Mouse (Mus musculus): ENCODE results near the gene Tldc2.

Tldc2 gene

DNA sequence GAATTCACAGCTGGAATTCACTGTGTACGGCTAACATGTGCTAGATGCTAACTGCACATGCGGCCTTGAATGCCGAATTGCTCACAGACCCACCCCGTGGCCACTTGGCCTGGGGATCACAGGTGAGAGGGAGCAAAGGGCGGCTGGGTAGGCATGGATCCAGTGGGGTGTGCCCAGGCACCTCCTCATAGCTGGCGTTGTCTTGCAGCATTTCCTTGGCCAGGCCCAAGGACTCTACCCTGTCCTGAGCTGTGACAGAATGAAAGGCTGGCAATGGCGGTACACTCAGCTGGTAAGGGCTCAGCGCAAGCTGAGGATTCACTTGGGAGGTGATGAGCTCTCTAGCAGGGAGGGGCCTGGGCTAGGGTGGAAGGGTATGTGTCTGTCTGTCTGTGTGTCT lies at the start of gene Tldc2:
Tldc2 (plus strand) TSS at position 260 of the 400 bp plus-strand sequence.
- no peak for DNase-seq (ENCODE audit: extremely low read depth, low read depth)

DNA sequence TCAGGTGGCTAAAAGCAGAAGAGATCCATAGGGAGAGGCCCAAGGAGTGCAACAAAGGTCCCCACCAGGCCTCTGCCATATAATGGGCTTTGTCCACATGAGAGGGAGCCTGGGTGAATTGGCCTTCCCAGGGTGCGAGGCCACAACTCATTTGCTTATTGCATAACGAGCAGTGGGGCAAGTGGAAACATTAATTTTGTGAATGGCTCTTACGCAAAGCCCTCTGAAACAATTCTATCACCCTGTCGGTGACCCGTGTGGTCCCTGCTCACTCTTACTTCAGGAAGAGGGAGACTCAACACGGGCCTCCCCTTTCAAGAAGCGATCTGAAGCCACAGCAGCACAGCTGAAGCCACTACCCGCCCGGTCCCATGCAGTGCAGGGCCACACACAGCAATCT lies 49.6 kb upstream of the Tldc2 start:
- no peak for DNase-seq (ENCODE audit: extremely low read depth, low read depth)

GRCm38 (mm10) chr2:157039900-157040648 lies 46.8 kb upstream of the Tldc2 start:
- no peak for DNase-seq (ENCODE audit: extremely low read depth, low read depth)

- DNase-seq (ENCODE audit: extremely low read depth, low read depth), result no peak
Observed at GRCm38 (mm10) chr2:157040649-157041046, 46.2 kb upstream of the Tldc2 start.

DNA sequence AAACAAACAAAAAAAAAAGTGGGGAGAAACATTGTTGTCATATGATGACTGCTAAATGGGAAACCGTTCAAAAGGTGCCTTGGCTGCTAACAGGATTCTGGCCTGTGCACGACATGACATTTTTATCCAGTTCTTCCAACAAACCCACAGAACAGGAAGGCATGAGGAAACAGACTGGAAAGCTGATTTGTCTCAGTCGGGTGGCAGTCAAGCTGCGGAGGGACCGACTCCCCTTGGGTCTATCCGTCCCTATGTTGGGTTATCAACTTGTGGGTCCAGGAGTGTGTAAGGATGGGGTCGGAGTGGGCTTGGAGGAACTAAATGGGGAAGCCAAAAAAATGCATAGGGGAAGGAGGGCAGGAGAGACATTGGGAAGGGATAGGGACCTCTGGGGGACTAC lies 45.4 kb upstream of the Tldc2 start:
- no peak for DNase-seq (ENCODE audit: extremely low read depth, low read depth)

GRCm38 (mm10) chr2:157043556-157043955 lies 43.3 kb upstream of the Tldc2 start:
- DNase-seq (ENCODE audit: extremely low read depth, low read depth), result no peak

DNA sequence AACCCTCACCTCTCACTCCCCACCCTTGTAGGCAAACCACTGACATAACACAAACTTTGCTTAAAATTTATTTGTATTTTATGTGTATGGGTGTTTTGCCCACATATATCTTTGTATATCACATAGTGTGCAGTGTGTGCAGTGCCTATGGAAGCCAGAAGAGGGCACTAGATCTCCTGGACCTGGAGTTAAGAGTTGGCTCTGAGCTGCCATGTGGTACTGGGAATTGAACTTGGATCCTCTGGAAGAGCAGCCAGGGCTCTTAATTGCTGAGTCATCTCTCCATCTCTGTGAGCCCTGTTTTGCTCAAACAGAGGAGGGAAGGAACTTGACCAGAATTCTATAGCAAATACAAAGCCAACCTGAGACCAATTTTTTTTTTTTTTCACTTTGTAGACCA lies 42.9 kb upstream of the Tldc2 start:
- DNase-seq (ENCODE audit: extremely low read depth, low read depth), result no peak

- no peak for DNase-seq (ENCODE audit: extremely low read depth, low read depth)
Observed at GRCm38 (mm10) chr2:157045932-157046331, 40.9 kb upstream of the Tldc2 start.

DNA sequence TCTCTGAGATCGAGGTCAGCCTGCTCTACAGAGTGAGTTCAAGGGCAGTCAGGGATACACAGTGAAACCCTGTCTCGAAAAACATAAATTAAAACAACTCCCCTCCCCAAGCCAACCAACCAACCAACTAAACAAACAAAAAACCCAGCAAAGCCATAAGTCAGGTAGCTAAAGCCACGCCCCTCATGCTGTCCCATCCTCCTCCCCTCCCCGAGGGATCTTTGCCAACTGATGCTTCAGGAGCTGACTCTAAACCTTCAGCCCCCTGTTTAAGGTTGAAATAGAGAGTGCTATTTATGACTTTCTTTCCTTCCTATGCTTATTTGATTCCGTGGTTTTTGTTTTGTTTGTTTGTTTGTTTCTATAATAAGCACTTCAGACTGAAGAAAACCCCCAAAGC lies 39.9 kb upstream of the Tldc2 start:
- no peak for DNase-seq (ENCODE audit: extremely low read depth, low read depth)

- DNase-seq (ENCODE audit: extremely low read depth, low read depth), result no peak
Observed at GRCm38 (mm10) chr2:157048395-157049181, 38.3 kb upstream of the Tldc2 start.

- DNase-seq (ENCODE audit: extremely low read depth, low read depth), result no peak
Observed at GRCm38 (mm10) chr2:157049831-157050243, 37.0 kb upstream of the Tldc2 start.

- no peak for DNase-seq (ENCODE audit: extremely low read depth, low read depth)
Observed at GRCm38 (mm10) chr2:157052448-157052847, 34.4 kb upstream of the Tldc2 start.

DNA sequence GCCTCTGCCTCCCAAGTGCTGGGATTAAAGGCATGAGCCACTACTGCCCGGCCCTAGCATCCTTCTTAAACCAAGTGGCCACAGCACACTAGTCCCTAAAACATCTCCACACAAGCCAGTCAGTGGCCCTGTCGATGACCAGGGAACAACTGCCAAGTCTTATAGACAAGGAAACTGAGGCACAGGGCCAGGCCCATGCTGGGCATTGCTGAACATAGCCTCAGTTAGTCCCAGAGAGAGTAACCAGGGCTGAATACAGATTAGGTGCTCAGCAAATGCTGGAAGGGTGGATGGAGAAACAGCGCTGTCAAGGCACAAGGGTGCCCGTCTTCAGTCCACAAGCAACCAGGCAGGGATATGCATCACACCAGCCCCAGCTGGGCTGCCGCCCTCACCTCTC lies 33.7 kb upstream of the Tldc2 start:
- DNase-seq (ENCODE audit: extremely low read depth, low read depth), result no peak

GRCm38 (mm10) chr2:157053787-157054186 lies 33.1 kb upstream of the Tldc2 start:
- DNase-seq (ENCODE audit: extremely low read depth, low read depth), result no peak

DNA sequence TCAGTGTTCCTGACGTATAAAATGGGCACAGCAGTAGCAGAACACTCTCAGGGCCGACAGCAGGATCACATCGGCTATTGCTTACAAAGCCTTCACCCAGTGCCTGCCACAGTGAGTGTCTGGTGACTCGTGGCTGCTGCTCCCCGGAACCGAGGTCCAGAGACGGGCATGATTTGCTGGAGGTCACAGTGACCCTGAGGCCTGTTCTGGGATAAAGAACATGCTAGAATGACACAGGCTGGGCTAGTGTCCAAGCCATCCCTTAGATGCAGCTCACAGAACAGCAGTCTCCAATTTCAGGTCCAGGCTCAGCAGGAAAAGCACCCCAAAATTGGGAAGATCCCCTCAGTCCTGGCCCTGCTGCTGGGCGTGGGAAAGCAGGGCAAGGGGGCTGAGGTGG lies 32.6 kb upstream of the Tldc2 start:
- no peak for DNase-seq (ENCODE audit: extremely low read depth, low read depth)

DNA sequence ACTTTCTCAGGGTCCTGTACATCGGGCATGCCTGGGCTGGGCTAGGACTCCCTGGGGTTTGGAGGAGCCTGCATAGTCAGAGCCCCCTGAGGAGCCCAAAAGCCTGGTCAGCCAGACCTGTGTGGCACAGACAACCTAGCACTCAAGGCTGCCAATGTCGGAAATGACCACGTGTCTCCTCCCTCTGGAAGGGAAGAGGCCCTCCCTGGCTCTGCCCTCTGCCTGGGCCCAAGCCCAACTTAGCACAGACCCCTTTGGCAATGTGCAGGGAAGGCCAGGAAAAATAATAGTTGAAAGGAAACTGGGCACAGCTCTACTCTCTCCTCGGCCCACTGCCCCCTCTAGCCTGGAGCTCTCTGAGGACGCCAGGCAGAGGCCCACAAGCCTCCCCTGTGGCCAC lies 32.0 kb upstream of the Tldc2 start:
- no peak for DNase-seq (ENCODE audit: extremely low read depth, low read depth)

DNA sequence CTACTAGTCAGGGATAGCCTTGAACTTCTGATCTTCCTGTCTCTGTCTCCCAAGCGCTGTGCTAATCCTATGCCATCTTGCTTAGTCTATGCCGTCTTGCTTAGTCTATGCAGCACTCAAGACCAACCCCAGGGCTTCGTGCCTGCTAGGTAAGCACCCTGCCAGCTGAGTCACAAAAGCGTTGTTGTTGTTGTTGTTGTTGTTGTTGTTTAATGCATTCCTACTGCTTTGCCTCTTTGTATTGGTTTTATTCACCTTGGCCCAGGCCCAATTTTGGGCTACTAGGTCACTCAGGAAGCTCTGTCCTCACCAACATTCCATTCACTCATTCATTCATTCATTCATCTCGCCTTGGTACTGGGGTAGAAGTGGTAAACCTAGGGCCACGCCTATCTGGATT lies 31.1 kb upstream of the Tldc2 start:
- DNase-seq (ENCODE audit: extremely low read depth, low read depth), result no peak

DNA sequence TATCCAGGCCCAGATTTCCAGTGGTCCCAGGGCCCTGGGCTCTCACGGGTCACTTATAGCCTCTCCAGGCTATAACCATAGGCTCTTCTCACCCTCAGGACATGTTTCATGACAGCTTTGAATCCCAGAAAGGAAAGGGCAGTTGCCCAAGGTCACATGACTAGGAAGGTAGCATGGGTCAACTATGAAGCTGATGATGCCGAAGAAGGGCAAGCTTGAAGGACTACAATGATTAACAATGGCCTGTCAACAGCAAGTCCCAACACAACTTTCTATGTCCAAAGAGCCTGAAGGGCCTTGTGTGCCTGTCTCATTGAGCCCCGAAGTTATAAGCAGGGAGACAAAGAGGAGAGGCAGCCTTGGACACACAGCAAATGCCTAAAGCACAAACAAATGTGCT lies 29.7 kb upstream of the Tldc2 start:
- no peak for DNase-seq (ENCODE audit: extremely low read depth, low read depth)

DNA sequence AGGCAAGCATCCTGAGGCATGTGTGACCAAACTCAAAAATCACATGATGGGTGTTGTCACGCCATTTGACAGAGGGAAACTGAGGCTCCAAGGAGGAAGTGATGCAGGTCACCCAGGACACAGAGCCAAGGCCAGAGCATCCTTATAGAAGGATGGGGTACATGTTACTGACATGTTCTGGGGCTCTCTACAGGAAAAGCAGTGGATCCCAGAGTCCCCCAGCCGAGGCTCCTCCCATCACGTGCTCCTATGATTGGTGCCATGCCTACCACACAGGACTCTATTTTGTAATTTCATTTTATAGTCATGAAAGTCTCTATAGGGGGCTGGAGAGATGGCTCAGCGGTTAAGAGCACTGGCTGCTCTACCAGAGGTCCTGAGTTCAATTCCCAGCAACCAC lies 29.1 kb upstream of the Tldc2 start:
- DNase-seq (ENCODE audit: extremely low read depth, low read depth), result no peak

DNA sequence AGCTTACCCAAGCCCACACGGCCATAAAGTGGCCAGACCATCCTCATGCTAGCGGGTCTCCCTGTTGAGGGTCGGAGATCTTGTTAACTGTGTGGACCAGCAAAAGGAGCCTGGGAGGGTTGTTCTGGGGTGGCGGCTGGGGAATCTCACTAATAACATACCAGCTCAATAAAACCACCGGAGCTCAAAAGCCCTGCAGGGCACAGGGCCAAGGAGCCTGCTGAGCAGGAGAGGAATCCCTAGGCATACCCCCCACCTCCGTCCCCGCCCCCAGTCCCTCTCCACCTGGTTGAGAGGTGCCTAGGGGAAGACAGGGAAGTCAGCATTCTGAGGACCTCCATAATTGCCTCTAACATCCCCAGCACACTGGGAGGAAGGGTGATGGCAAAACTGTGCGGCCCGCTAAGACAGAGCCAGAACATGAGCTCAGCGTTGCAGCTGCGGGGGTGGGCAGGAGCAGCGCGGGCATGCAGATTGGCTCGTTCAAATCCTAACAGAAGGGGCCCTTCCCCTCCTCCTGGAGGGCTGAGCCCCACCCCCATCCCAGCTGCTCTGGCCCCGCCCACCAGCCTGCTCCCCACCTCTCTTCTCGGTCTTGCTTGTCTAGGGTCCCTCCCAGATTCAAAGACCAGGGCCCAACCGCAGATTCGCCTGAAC lies 28.4 kb upstream of the Tldc2 start:
- no peak for DNase-seq (ENCODE audit: extremely low read depth, low read depth)

- no peak for DNase-seq (ENCODE audit: extremely low read depth, low read depth)
Observed at GRCm38 (mm10) chr2:157059166-157059565, 27.7 kb upstream of the Tldc2 start.

DNA sequence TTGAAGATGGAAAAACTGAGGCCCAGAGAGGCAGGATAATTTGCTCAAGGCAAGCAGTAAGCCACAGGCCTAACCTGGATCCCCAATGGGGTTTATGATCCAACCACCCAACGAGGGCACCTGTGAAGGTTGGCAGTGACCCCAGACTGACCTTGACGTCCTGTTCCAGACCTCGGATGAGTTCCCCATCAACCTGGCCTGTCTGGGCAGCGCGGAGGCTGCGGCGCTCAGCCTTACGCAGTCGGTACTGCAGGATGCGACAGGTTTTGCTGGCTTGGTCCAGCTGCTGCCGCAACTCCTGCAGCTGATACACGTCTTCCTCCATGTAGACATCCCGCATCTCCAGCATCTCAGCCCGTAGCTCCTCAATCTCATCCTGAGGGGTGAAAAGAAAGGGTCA lies 26.8 kb upstream of the Tldc2 start:
- no peak for DNase-seq (ENCODE audit: extremely low read depth, low read depth)
